Mouse (Mus musculus): ENCODE results near the gene Kank1. TPM values are rescaled to one million over a fixed set of nuclear protein-coding genes. Genes with fewer than 3 reads are reported as not detected.

Gene Kank1
- total and polyA plus RNA-seq, 2 experiments from 2014 or later = 6.0 to 16.6 TPM

DNA sequence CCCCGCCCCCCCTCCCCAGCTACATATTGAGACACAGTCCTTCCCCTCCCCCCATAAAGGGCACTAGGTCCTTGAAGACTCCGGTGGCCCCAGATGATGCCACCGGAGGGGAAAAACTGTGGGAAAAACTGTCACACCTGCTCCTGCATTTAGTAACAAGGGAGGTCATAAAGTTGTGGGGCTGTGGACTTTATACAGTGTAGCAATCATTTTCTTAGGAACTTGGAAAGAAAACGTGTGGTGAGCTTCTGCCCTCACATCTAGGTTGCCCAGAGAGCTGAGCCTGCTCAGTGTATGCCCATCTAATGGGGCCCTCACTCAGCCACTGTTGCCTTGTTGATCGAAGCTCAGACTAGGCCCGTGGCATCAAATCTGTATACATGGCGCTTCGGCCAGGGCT lies 9.3 kb downstream of the Kank1 start:
- H3K4me3 ChIP-seq (ENCODE audit: low read depth, low read length) = no peak overlapping the region
- no peak for TF ChIP-seq CTCF (IDR thresholded peaks at IDR 0.05)
- H3K9ac ChIP-seq (replicated peaks; ENCODE audit: low read length, poor library complexity, severe bottlenecking) = no peak overlapping the region
- no peaks in the 10 kb centered on the region for H3K27me3 ChIP-seq (ENCODE audit: insufficient read depth, low read length)
- DNase-seq (ENCODE audit: low spot score) = no peak
- H3K27ac ChIP-seq (ENCODE audit: low read depth, low read length) = no peak overlapping the region
- no peak overlapping the region for H3K4me2 ChIP-seq (ENCODE audit: low read depth, low read length, poor library complexity, severe bottlenecking)
- no peaks in the 10 kb centered on the region for H3K9me3 ChIP-seq (ENCODE audit: low read length)
- H3K36me3 ChIP-seq (ENCODE audit: insufficient read depth, low read length) = no peaks in the 10 kb centered on the region
- H3K4me1 ChIP-seq (ENCODE audit: insufficient read depth, low read length) = no peaks in the 10 kb centered on the region; the same call in 1 of the 2 replicates
- no peak for ATAC-seq (ENCODE audit: low FRiP score)
- 94% methylated on average over 8 of the region's 8 CpGs for WGBS

- no peak overlapping the region for H3K4me3 ChIP-seq (ENCODE audit: low read depth, low read length)
- WGBS = 93% methylated on average over 14 of the region's 14 CpGs
These were observed 11.2 kb downstream of the Kank1 start for GRCm38 (mm10) chr19:25247858-25248552.

DNA sequence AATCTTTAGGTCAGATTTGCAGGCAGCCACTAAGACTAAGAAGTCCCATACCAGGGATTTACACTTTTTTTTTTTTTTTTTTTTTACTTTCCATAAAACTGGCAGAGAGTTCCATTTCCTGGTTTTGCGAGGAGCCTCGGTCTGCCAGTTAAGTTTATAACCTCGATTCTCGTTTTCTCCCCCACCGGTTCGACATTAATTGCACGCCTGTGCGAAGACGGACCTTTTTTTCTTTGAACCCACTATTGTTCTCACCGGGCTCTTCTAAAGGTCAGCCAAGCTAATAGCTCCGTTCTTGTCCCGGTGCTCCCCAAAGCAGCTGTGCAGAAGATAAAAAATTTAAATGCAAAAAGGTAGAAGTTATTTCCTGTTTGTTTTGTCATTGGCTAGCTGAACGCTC lies 12.5 kb downstream of the Kank1 start:
- Histone ChIP-seq H3K4me3 (ENCODE audit: low read depth, low read length) (no peak overlapping the region), H3K4me2 (ENCODE audit: low read depth, low read length, poor library complexity, severe bottlenecking) (no peak overlapping the region), H3K27ac (ENCODE audit: low read depth, low read length) (no peak overlapping the region), H3K4me1 (ENCODE audit: insufficient read depth, low read length) (no peaks in the 10 kb centered on the region; the same call in 1 of the 2 replicates), H3K36me3 (ENCODE audit: insufficient read depth, low read length) (no peaks in the 10 kb centered on the region), H3K27me3 (ENCODE audit: insufficient read depth, low read length) (no peaks in the 10 kb centered on the region), H3K9ac (replicated peaks; ENCODE audit: low read length, poor library complexity, severe bottlenecking) (no peak overlapping the region), H3K9me3 (ENCODE audit: low read length) (no peaks in the 10 kb centered on the region)
- WGBS = 59% methylated on average over 13 of the region's 13 CpGs
- ATAC-seq (ENCODE audit: low FRiP score) (no peak), DNase-seq (ENCODE audit: low spot score) (no peak)
- no peak for TF ChIP-seq CTCF (IDR thresholded peaks at IDR 0.05)

More at GRCm38 (mm10) chr19:25247858-25248552, 11.2 kb downstream of the Kank1 start:
- DNase-seq (ENCODE audit: low spot score) (no peak), ATAC-seq (ENCODE audit: low FRiP score) (no peak)
- no peak overlapping the region for H3K9ac ChIP-seq (replicated peaks; ENCODE audit: low read length, poor library complexity, severe bottlenecking)
- H3K4me1 ChIP-seq (ENCODE audit: insufficient read depth, low read length) = no peaks in the 10 kb centered on the region; the same call in 1 of the 2 replicates
- H3K36me3 ChIP-seq (ENCODE audit: insufficient read depth, low read length) = no peaks in the 10 kb centered on the region
- no peak for TF ChIP-seq CTCF (IDR thresholded peaks at IDR 0.05)
- H3K9me3 ChIP-seq (ENCODE audit: low read length) = no peaks in the 10 kb centered on the region
- H3K27me3 ChIP-seq (ENCODE audit: insufficient read depth, low read length) = no peaks in the 10 kb centered on the region
- no peak overlapping the region for H3K4me2 ChIP-seq (ENCODE audit: low read depth, low read length, poor library complexity, severe bottlenecking)
- no peak overlapping the region for H3K27ac ChIP-seq (ENCODE audit: low read depth, low read length)

- no peak overlapping the region for H3K27ac ChIP-seq (ENCODE audit: low read depth, low read length)
- H3K9me3 ChIP-seq (ENCODE audit: low read length) = no peaks in the 10 kb centered on the region
- no peak overlapping the region for H3K9ac ChIP-seq (replicated peaks; ENCODE audit: low read length, poor library complexity, severe bottlenecking)
- H3K27me3 ChIP-seq (ENCODE audit: insufficient read depth, low read length) = no peaks in the 10 kb centered on the region
- no peaks in the 10 kb centered on the region; the same call in 1 of the 2 replicates for H3K4me1 ChIP-seq (ENCODE audit: insufficient read depth, low read length)
- no peak overlapping the region for H3K4me3 ChIP-seq (ENCODE audit: low read depth, low read length)
- H3K36me3 ChIP-seq (ENCODE audit: insufficient read depth, low read length) = no peaks in the 10 kb centered on the region
- 89% methylated on average over 3 of the region's 3 CpGs for WGBS
- DNase-seq (ENCODE audit: low spot score) = no peak
- no peak for ATAC-seq (ENCODE audit: low FRiP score)
- no peak overlapping the region for H3K4me2 ChIP-seq (ENCODE audit: low read depth, low read length, poor library complexity, severe bottlenecking)
- no peak for TF ChIP-seq CTCF (IDR thresholded peaks at IDR 0.05)
These were observed 14.9 kb downstream of the Kank1 start for GRCm38 (mm10) chr19:25251610-25252140.

DNA sequence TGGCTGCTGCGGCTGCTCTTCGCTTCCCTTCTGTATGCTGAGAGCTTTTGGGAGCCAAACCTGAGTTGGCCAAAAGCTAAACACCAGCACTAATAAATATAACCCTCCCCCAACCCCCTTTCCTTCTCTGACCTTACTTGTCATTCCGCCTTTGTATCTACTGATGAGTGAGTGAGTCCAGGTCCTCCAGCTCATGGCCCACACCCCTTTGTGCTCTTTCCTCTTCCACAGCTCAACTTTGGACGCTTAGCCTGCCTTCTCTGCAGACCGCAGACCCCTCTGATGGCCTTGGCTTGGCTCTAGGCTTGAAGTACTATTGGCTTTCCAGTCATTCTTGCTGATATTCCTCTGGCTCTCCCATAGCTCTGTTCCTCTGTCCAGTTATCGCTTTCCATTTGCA lies 16.4 kb downstream of the Kank1 start:
- no peak overlapping the region for H3K9ac ChIP-seq (replicated peaks; ENCODE audit: low read length, poor library complexity, severe bottlenecking)
- H3K27ac ChIP-seq (ENCODE audit: low read depth, low read length) = no peak overlapping the region
- DNase-seq (ENCODE audit: low spot score) (no peak), ATAC-seq (ENCODE audit: low FRiP score) (no peak)
- no peak for TF ChIP-seq CTCF (IDR thresholded peaks at IDR 0.05)
- no peak overlapping the region for H3K4me2 ChIP-seq (ENCODE audit: low read depth, low read length, poor library complexity, severe bottlenecking)
- no peaks in the 10 kb centered on the region for H3K27me3 ChIP-seq (ENCODE audit: insufficient read depth, low read length)
- H3K4me3 ChIP-seq (ENCODE audit: low read depth, low read length) = no peak overlapping the region
- H3K36me3 ChIP-seq (ENCODE audit: insufficient read depth, low read length) = no peaks in the 10 kb centered on the region
- WGBS = 97% methylated on average over 6 of the region's 6 CpGs
- no peaks in the 10 kb centered on the region; the same call in 1 of the 2 replicates for H3K4me1 ChIP-seq (ENCODE audit: insufficient read depth, low read length)
- H3K9me3 ChIP-seq (ENCODE audit: low read length) = no peaks in the 10 kb centered on the region

GRCm38 (mm10) chr19:25253628-25254027 lies 16.9 kb downstream of the Kank1 start:
- no peak for TF ChIP-seq CTCF (IDR thresholded peaks at IDR 0.05)
- H3K4me1 ChIP-seq (ENCODE audit: insufficient read depth, low read length) = no peaks in the 10 kb centered on the region; the same call in 1 of the 2 replicates
- H3K27ac ChIP-seq (ENCODE audit: low read depth, low read length) = no peak overlapping the region
- H3K36me3 ChIP-seq (ENCODE audit: insufficient read depth, low read length) = no peaks in the 10 kb centered on the region
- WGBS = 97% methylated on average over 3 of the region's 3 CpGs
- no peak for ATAC-seq (ENCODE audit: low FRiP score)
- no peaks in the 10 kb centered on the region for H3K9me3 ChIP-seq (ENCODE audit: low read length)
- no peaks in the 10 kb centered on the region for H3K27me3 ChIP-seq (ENCODE audit: insufficient read depth, low read length)
- H3K4me2 ChIP-seq (ENCODE audit: low read depth, low read length, poor library complexity, severe bottlenecking) = no peak overlapping the region
- no peak overlapping the region for H3K9ac ChIP-seq (replicated peaks; ENCODE audit: low read length, poor library complexity, severe bottlenecking)
- H3K4me3 ChIP-seq (ENCODE audit: low read depth, low read length) = no peak overlapping the region
- no peak for DNase-seq (ENCODE audit: low spot score)
